Mouse (Mus musculus) neural tube, embryonic 14.5 days (tissue): ENCODE data around the gene Rnf130. TPM values are rescaled to one million over a fixed set of nuclear protein-coding genes. Genes with fewer than 3 reads are reported as not detected.

Experiments
- ATAC-seq: fragments of 200-750 bp; cut with Nextera tagmentation; 2 replicates; pipeline ENCODE4 v1.8.0; 2017; ENCODE audit warnings: low read depth, mild to moderate bottlenecking, moderate TSS enrichment, moderate library complexity
- H3K27ac ChIP-seq: fragments of 300-500 bp; sonication (generic); 2 replicates; pipeline ENCODE4 v1.5.1; 2014; ENCODE audit warnings: low read depth, mild to moderate bottlenecking, control low read depth, low read length, moderate library complexity, mixed read lengths
- H3K27me3 ChIP-seq: fragments of 300-500 bp; sonication (generic); 2 replicates; pipeline ENCODE4 v1.6.1; 2014; ENCODE audit warnings: low read length; ENCODE audit not compliant: control insufficient read depth, insufficient read depth
- H3K36me3 ChIP-seq: fragments of 300-500 bp; sonication (generic); 2 replicates; pipeline ENCODE4 v1.6.1; 2014; ENCODE audit warnings: low read length, mixed read lengths; ENCODE audit not compliant: control insufficient read depth, insufficient read depth
- H3K4me1 ChIP-seq: fragments of 300-500 bp; sonication (generic); 2 replicates; pipeline ENCODE4 v1.6.1; 2014; ENCODE audit warnings: low read length; ENCODE audit not compliant: control insufficient read depth, insufficient read depth
- H3K4me2 ChIP-seq: fragments of 300-500 bp; sonication (generic); 2 replicates; pipeline ENCODE4 v1.6.1; 2014; ENCODE audit warnings: mild to moderate bottlenecking, low read depth, low read length, control low read depth
- H3K4me3 ChIP-seq: fragments of 300-500 bp; sonication (generic); 2 replicates; pipeline ENCODE4 v1.5.1; 2014; ENCODE audit warnings: low read depth, low read length, control low read depth, mixed read lengths
- H3K9ac ChIP-seq: fragments of 300-500 bp; sonication (generic); replicated peaks from 2 replicates; pipeline ENCODE4 v1.6.1; 2014; ENCODE audit warnings: low read depth, mild to moderate bottlenecking, control low read depth, low read length, mixed read lengths
- H3K9me3 ChIP-seq: fragments of 300-500 bp; sonication (generic); 2 replicates; pipeline ENCODE4 v1.6.1; 2016; ENCODE audit warnings: low read length; ENCODE audit not compliant: control insufficient read depth
- WGBS: fragments of 180-500 bp; shearing (Covaris S2); extraction: QIAGEN DNeasy Blood & Tissue Kit; methylation state at CpG from one replicate; pipeline ENCODE4 v1.1.7; 2014; 5-methylcytosine and 5-hydroxymethylcytosine counted together
- polyA plus RNA-seq: library from polyadenylated mRNA; unstranded; fragments of >200 nt; fragmentation: Nextera tagmentation; extraction: Ambion mirVana; gene quantifications from 2 replicates; pipeline ENCODE4 v1.2.1, GENCODE M21; 2014

Gene Rnf130
- polyA plus RNA-seq, 1 experiment from 2014 or later: 64.4 TPM

DNA sequence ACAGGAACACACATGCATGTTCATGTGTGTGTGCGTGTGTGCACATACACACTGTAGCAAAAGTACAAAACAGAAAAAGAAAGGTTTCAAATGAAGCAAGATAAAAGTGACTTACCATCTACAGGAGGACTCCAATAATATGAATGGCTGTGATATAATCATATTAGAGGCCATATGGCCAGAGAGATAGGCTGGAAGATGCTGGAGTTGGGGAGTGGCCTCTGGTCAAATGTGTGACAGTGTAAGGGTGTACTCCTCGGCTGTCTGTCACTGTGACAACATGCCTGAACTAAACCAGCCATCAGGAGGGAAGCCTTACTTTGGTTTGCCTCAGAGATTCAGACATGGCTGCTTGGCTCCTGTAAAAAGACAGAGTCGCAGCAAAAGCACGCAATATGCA lies 40.1 kb upstream of the Rnf130 start:
- no peak for ATAC-seq
- Histone ChIP-seq H3K4me3 (no peak overlapping the region), H3K36me3 (no peaks in the 10 kb centered on the region), H3K4me2 (no peak overlapping the region), H3K27ac (no peak overlapping the region), H3K27me3 (no peaks in the 10 kb centered on the region), H3K4me1 (no peaks in the 10 kb centered on the region), H3K9ac (no peak overlapping the region), H3K9me3 (no peaks in the 10 kb centered on the region)
- 91% methylated on average over 4 of the region's 4 CpGs for WGBS

DNA sequence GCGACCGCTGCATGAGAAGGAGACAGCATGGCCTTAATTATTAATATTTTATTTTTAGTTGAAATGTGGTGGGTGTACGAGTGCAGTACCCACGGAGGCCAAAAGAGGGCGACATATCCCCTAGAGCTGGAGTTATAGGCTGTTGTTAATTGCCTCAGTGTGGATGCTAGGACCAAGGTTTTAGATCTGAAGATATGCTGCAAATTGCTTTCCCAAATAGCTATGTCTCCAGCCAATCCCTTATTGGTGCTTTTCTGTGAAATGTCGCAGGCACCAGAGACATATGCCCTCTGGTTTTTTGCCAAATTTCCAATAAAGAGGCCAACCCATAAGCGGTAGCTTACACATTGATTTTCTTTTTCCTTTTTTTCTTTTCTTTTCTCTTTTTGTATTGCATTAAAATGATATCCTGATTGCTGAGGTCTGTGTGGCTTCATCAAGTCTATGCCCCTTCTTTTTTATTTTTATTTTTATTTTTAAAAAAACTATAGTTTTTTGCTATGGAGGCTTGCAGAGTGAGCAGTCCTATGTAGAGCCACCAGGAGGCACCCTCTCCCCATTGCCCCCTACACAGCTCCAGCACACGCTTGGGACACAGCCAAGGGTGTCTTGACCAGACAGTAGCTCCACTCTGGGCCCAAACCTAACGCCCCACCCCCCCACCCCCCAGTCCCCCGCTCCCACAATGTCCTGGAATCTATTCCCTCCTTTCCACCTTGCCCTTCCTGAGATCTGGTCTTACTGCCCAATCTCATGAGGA lies 38.7 kb upstream of the Rnf130 start:
- no peaks in the 10 kb centered on the region for H3K27me3 ChIP-seq
- H3K4me2 ChIP-seq: no peak overlapping the region
- no peaks in the 10 kb centered on the region for H3K36me3 ChIP-seq
- no peaks in the 10 kb centered on the region for H3K9me3 ChIP-seq
- ATAC-seq: peak; percentile 72; the same call in 1 of the 2 replicates
- H3K27ac ChIP-seq: no peak overlapping the region
- no peaks in the 10 kb centered on the region for H3K4me1 ChIP-seq
- no peak overlapping the region for H3K9ac ChIP-seq
- 25% methylated on average over 10 of the region's 10 CpGs for WGBS
- H3K4me3 ChIP-seq: no peak overlapping the region

DNA sequence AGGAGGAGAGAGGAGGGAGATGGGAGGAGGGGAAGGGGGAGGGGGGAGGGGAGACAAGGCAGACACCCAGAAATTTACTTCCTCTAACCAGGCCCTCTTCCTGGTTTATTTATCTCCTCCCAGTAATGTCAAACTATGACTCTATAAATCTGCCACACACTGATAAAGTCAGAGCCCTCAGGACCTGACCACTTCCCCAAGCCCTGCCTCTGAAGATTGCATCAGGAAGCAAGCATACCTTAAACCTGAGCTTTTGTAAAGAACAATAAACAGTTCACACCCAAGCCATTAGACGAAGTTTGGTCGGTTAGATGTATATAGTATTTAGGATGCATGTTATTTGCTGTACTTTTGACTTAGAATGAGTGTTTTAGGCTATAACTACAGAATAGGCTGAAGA lies 30.6 kb upstream of the Rnf130 start:
- Histone ChIP-seq H3K36me3 (no peaks in the 10 kb centered on the region), H3K27ac (no peak overlapping the region), H3K9me3 (no peaks in the 10 kb centered on the region), H3K4me2 (no peak overlapping the region), H3K9ac (no peak overlapping the region), H3K27me3 (no peaks in the 10 kb centered on the region), H3K4me1 (no peaks in the 10 kb centered on the region), H3K4me3 (no peak overlapping the region)
- WGBS: 96% methylated on average over 2 of the region's 2 CpGs
- no peak for ATAC-seq

DNA sequence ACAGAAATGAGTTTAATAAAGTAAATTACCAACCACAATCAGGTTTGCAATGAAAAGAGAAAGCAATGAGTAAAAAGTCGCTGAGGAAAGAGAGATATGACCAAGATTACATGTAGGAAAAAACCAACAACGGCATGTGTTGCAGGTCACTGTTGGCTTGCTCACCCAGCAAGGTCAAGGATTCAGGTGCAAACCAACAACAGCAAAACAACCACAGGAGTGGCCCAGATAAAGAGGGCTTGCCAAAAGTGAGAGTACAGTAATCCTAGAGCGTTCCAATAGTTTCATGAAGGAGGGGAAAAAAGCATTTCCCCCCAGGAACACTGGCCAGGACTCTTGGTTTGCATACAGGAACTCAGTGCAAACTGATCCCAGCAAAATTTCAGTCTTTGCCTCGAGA lies 28.7 kb upstream of the Rnf130 start:
- Histone ChIP-seq H3K9ac (no peak overlapping the region), H3K27me3 (no peaks in the 10 kb centered on the region), H3K9me3 (no peaks in the 10 kb centered on the region), H3K4me2 (no peak overlapping the region), H3K4me1 (no peaks in the 10 kb centered on the region), H3K36me3 (no peaks in the 10 kb centered on the region), H3K27ac (no peak overlapping the region), H3K4me3 (no peak overlapping the region)
- 80% methylated on average over 4 of the region's 4 CpGs for WGBS
- no peak for ATAC-seq

DNA sequence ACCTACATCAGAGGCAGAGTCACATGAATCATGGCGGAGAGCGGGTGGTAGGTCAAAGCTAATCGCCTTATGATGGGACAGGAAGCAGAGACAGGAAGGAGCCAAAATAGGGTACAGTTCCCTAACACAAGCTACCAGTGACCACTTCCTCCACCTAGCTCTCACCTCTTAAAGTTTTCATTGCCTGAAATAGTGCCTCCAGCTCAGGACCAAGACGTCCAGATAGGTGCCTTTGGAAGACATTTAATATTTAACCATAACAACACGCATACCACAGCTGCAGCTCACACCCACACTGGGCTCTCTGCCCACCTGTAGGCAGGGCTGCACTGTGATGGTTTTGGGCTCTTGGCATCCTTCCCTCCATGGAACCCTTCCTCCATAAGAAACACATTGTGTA lies 27.8 kb upstream of the Rnf130 start:
- Histone ChIP-seq H3K4me1 (no peaks in the 10 kb centered on the region), H3K4me3 (no peak overlapping the region), H3K36me3 (no peaks in the 10 kb centered on the region), H3K27ac (no peak overlapping the region), H3K9ac (no peak overlapping the region), H3K9me3 (no peaks in the 10 kb centered on the region), H3K27me3 (no peaks in the 10 kb centered on the region), H3K4me2 (no peak overlapping the region)
- ATAC-seq: no peak
- WGBS: 87% methylated on average over 5 of the region's 5 CpGs

DNA sequence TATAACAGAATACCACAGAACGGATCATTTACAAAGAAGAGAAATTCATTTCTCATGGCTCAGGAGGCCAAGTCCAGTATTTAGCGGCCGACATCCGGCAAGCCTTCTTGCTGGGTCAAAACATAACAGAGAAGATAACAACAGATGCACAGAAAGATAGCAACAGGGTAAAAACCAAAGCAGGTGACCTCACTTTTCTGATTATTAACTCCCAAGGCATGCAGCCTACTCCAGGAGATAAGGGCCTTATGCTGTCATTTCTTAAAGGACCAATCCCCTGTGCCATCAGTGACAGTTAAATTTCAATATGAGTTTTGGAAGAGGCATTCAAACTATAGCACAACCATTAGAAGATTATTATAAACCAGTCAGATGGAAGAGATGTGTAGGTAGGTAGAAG lies 22.3 kb upstream of the Rnf130 start:
- no peak overlapping the region for H3K27ac ChIP-seq
- no peaks in the 10 kb centered on the region for H3K9me3 ChIP-seq
- H3K4me2 ChIP-seq: no peak overlapping the region
- H3K36me3 ChIP-seq: no peaks in the 10 kb centered on the region
- no peak overlapping the region for H3K9ac ChIP-seq
- no peak overlapping the region for H3K4me3 ChIP-seq
- no peaks in the 10 kb centered on the region for H3K27me3 ChIP-seq
- H3K4me1 ChIP-seq: no peaks in the 10 kb centered on the region
- 96% methylated on average over 4 of the region's 4 CpGs for WGBS
- ATAC-seq: no peak

DNA sequence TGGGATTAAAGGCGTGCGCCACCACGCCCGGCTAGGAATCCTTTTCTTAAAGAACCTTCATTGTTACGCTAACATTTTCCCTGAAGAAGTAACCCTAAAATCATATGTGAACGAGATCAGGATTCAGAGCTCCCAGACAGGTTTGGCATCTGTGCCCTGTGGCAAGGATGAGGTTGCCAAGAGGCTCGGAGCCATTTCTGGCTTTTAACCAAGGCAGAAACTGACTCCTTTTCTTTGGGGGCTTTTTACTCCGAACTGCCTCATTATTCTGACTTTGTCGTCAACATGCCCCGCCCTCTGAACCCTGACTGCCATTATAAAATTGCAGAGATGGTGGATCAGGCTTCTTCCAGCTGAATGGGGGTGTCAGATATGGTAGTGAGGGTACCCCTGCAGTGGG lies 17.4 kb upstream of the Rnf130 start:
- H3K36me3 ChIP-seq: no peaks in the 10 kb centered on the region
- no peaks in the 10 kb centered on the region for H3K9me3 ChIP-seq
- H3K4me3 ChIP-seq: no peak overlapping the region
- 68% methylated on average over 10 of the region's 10 CpGs for WGBS
- H3K27ac ChIP-seq: no peak overlapping the region
- no peak for ATAC-seq
- no peaks in the 10 kb centered on the region for H3K27me3 ChIP-seq
- H3K4me2 ChIP-seq: no peak overlapping the region
- H3K9ac ChIP-seq: no peak overlapping the region
- no peaks in the 10 kb centered on the region for H3K4me1 ChIP-seq

DNA sequence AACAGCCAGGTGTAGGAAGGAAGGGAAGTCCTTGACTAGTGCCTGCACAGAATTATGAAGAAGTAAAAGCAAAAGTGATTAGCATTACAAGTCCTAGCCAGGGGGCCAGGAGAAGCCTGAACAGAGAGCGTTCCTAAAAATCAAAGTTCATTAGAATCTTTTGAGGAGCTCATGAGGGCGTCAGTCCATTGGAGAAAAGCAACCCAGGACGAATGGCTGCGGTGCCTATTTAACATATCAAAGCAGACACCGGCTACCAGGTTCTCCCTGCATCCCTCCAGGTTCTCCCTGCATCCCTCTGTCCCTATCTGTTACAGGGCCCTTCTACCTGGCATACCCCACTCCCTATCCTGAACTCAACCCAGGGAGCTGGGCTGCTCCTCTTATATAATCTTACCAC lies 16.9 kb upstream of the Rnf130 start:
- Histone ChIP-seq H3K4me3 (no peak overlapping the region), H3K9ac (no peak overlapping the region), H3K9me3 (no peaks in the 10 kb centered on the region), H3K4me2 (no peak overlapping the region), H3K4me1 (no peaks in the 10 kb centered on the region), H3K27ac (no peak overlapping the region), H3K36me3 (no peaks in the 10 kb centered on the region), H3K27me3 (no peaks in the 10 kb centered on the region)
- ATAC-seq: no peak
- WGBS: 25% methylated on average over 5 of the region's 5 CpGs

DNA sequence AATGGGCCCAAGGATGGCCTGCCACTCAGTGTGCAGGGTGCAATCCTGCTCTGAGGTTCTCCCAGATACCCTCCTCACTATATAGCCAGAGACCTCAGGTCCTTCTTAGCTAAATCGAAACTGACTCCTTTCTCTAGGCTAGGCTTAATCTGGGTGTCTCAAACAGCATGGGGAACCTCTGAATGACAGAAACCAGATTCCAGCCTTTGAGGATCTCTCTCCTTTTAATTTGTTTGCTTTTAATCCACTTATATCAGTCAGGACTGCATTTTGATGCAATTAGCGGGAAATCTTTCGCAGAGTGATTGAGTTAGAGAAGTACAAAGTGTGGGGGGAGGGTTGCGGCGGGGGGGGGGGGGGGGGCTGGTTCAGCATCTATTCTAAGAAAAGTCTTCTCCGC lies 12.1 kb upstream of the Rnf130 start:
- Histone ChIP-seq H3K27ac (no peak overlapping the region), H3K4me1 (no peaks in the 10 kb centered on the region), H3K9ac (no peak overlapping the region), H3K9me3 (no peaks in the 10 kb centered on the region), H3K36me3 (no peaks in the 10 kb centered on the region), H3K27me3 (no peaks in the 10 kb centered on the region), H3K4me3 (no peak overlapping the region), H3K4me2 (no peak overlapping the region)
- 83% methylated on average over 6 of the region's 6 CpGs for WGBS
- no peak for ATAC-seq
